ENCODE assay signal across 8 mouse cellular contexts in genomic region chr3:108562777-108563271, GRCm38 (mm10). TPM values are rescaled to one million over a fixed set of nuclear protein-coding genes. Genes with fewer than 3 reads are reported as not detected.
DNase-seq lines count a peak whose midpoint lies in the region; ATAC-seq and TF ChIP-seq lines count a peak whose summit lies in the region.

No protein-coding gene starts in this region.

- no peaks in the 10 kb centered on the region for H3K9me3 ChIP-seq in stomach, embryonic 14.5 days (ENCODE audit: control insufficient read depth, low read depth, low read length)

- H3K36me3 ChIP-seq in stomach, embryonic 14.5 days (ENCODE audit: control insufficient read depth, insufficient read depth, low read length) = peaks cover 24% of the 10 kb centered on the region

- H3K27me3 ChIP-seq in stomach, embryonic 14.5 days (ENCODE audit: control insufficient read depth, insufficient read depth, low read length) = no peaks in the 10 kb centered on the region

- H3K4me3 ChIP-seq in stomach, embryonic 14.5 days (ENCODE audit: low read depth, low read length) = peak overlapping the region; percentile 50

- WGBS in stomach, embryonic 14.5 days = 8% methylated on average over 15 of the region's 15 CpGs

- ATAC-seq in stomach, embryonic 14.5 days (ENCODE audit: insufficient number of reproducible peaks, insufficient read depth, low FRiP score, low read depth) = peak; percentile 50; the same call in 1 of the 2 replicates

- peak overlapping the region; percentile 11; the same call in 1 of the 2 replicates for H3K9ac ChIP-seq in stomach, embryonic 14.5 days (replicated peaks; ENCODE audit: low read depth, low read length)

- no peak for TF ChIP-seq POLR2A in brain, embryonic 14.5 days (IDR thresholded peaks at IDR 0.05; ENCODE audit: borderline replicate concordance, extremely low read depth, insufficient read depth, insufficient read length, poor library complexity, severe bottlenecking)

- peak; percentile 67 for DNase-seq in embryo, embryonic 10 days (ENCODE audit: low spot score)
- DNase-seq in embryo, embryonic 9.5 days (ENCODE audit: extremely low spot score) = no peak
- DNase-seq in brain, embryonic 14.5 days (ENCODE audit: low read depth) = no peak
- peak; percentile 40 for DNase-seq in heart, adult 8-10 months (ENCODE audit: low spot score)
- peak; percentile 52 for DNase-seq in kidney, adult 9 months
- peak; percentile 36 for DNase-seq in lung, postnatal 14 days
- DNase-seq in left cerebral cortex, postnatal 25 days (ENCODE audit: low spot score in 2 of 2) = no peak

- TF ChIP-seq CTCF in brain, embryonic 14.5 days (IDR thresholded peaks at IDR 0.05; ENCODE audit: borderline replicate concordance, extremely low read depth, insufficient read depth, insufficient read length) = peak; percentile 7; the same call in 1 of the 2 replicates

- H3K27ac ChIP-seq in stomach, embryonic 14.5 days (ENCODE audit: low read length) = peak overlapping the region; percentile 86

- H3K4me1 ChIP-seq in stomach, embryonic 14.5 days (ENCODE audit: control insufficient read depth, insufficient read depth, low read length) = peaks cover 7% of the 10 kb centered on the region; the same call in 1 of the 2 replicates

- peak overlapping the region; percentile 76 for H3K4me2 ChIP-seq in stomach, embryonic 14.5 days (replicated peaks; ENCODE audit: low read depth, low read length)

- intact Hi-C loops in left cerebral cortex, postnatal 25 days (cut with DNase I) = loop anchor here (2.0 to 5.0 kb wide), 2 partner anchors 162 to 281 kb away; partner anchors contain the start of gene Sort1

RNA-seq across cellular contexts. Expression of gene Tmem167b, which starts 0.6 kb away (rescaled TPM):
- polyA plus RNA-seq in brain, embryonic 14.5 days (2012; rRNA removed) = 9.1 and 18.1 TPM in 2 replicates
- total RNA-seq in heart, adult 8-10 months (2022) = 10 to 100 TPM; 28.6 to 29.7 (median 29.1) TPM
- 41.1 and 46.0 TPM in 2 replicates for polyA plus RNA-seq in stomach, embryonic 14.5 days (2014; fragmentation: Nextera tagmentation; extraction: Ambion mirVana)
- 10 to 100 TPM; 42.5 to 44.7 TPM for total RNA-seq in left cerebral cortex, postnatal 25 days (2021)

RNA-seq across cellular contexts. Expression of gene Taf13, which starts 8.7 kb away (rescaled TPM):
- 24.0 and 28.0 TPM in 2 replicates for polyA plus RNA-seq in brain, embryonic 14.5 days (2012; rRNA removed)
- total RNA-seq in heart, adult 8-10 months (2022) = 10 to 100 TPM; 13.2 to 17.9 (median 15.8) TPM
- polyA plus RNA-seq in stomach, embryonic 14.5 days (2014; fragmentation: Nextera tagmentation; extraction: Ambion mirVana) = 44.5 and 46.8 TPM in 2 replicates
- 10 to 100 TPM; 34.9 to 35.4 TPM for total RNA-seq in left cerebral cortex, postnatal 25 days (2021)

RNA-seq across cellular contexts. Expression of gene 5330417C22Rik, which starts 26.5 kb away (rescaled TPM):
- 7.2 and 9.2 TPM in 2 replicates for polyA plus RNA-seq in brain, embryonic 14.5 days (2012; rRNA removed)
- total RNA-seq in heart, adult 8-10 months (2022) = under 1 TPM in 2 of 4 experiments, not detected in 2; 0.16 to 0.20 TPM
- polyA plus RNA-seq in stomach, embryonic 14.5 days (2014; fragmentation: Nextera tagmentation; extraction: Ambion mirVana) = 7.4 and 15.0 TPM in 2 replicates
- total RNA-seq in left cerebral cortex, postnatal 25 days (2021) = 10 to 100 TPM; 28.2 to 36.0 TPM

RNA-seq across cellular contexts. Expression of gene Wdr47, which starts 28.3 kb away (rescaled TPM):
- 91.4 and 92.7 TPM in 2 replicates for polyA plus RNA-seq in brain, embryonic 14.5 days (2012; rRNA removed)
- total RNA-seq in heart, adult 8-10 months (2022) = 10 to 100 TPM in 2 of 4 experiments, 1 to 10 TPM in 2; 7.2 to 10.3 (median 8.9) TPM
- 14.0 and 15.3 TPM in 2 replicates for polyA plus RNA-seq in stomach, embryonic 14.5 days (2014; fragmentation: Nextera tagmentation; extraction: Ambion mirVana)
- total RNA-seq in left cerebral cortex, postnatal 25 days (2021) = 100 to 1,000 TPM; 127 to 137 TPM

RNA-seq across cellular contexts. Expression of gene 1700013F07Rik, which starts 28.9 kb away (rescaled TPM):
- polyA plus RNA-seq in brain, embryonic 14.5 days (2012; rRNA removed) = 2.1 and 2.4 TPM in 2 replicates
- total RNA-seq in heart, adult 8-10 months (2022) = not detected
- polyA plus RNA-seq in stomach, embryonic 14.5 days (2014; fragmentation: Nextera tagmentation; extraction: Ambion mirVana) = 0.42 and 0.65 TPM in 2 replicates
- 1 to 10 TPM in 1 of 2 experiments, under 1 TPM in 1; 0.92 to 1.6 TPM for total RNA-seq in left cerebral cortex, postnatal 25 days (2021)

Comparison
In these comparisons a context has a peak if more than half of its experiments do, and no peak if none do; other contexts are left out.
1. DNase-seq: peak in embryo, embryonic 10 days (single experiment), heart, adult 8-10 months (single experiment), kidney, adult 9 months (single experiment) and lung, postnatal 14 days (single experiment); none in embryo, embryonic 9.5 days (single experiment), brain, embryonic 14.5 days (single experiment) and left cerebral cortex, postnatal 25 days (0 of 2).
2. RNA of gene 5330417C22Rik, which starts 26.5 kb away (total RNA-seq): 28.2 to 36.0 TPM in left cerebral cortex, postnatal 25 days; 0.16 to 0.20 TPM in heart, adult 8-10 months; every median in the first group is over 10 times any median in the second.